Mouse (Mus musculus): Measurements from ENCODE around the gene Rhbdd3.

Gene Rhbdd3

DNA sequence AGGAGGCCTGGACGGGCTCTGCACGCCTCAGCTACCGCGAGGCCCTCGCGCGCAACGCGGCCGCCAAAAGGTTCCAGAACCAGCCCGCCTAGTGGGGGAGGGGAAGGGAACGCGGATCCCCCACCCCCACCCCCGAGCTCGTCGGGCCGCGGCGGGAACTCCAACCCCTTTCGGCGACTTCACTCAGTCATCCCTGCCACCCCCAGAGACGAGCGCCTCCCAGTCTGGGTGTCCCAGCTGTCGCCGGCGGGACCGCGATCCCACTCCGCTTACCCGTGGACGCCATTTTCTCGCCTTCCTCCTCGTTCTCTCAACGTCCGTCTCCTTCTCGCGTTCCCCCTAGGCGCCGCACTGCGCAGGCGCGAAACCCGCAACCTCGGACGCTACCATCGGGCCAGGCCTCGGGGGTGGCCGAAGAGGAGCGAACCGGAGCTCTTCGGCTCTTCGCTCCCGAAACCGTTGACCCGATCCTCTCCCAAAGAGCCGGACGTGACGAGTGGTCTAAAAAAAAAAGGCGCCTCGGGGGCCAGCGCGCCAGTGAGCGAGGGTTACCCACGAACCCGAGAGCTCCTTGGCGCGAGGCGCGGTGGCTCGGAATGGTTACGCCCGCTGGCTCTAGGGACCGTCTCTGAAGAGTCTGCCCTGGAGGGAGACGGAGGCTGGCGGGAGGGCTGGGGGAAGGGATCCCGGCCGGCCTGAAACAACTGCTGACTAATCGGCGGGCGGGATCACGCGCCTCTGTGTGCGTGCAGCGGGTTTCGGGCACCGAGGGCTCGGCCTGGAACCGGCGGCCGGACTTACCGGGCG, at the start of gene Rhbdd3, which contains the start of gene Ewsr1:
Rhbdd3 (plus strand) TSS at position 191 of the 807 bp plus-strand sequence.
Ewsr1 (minus strand) TSS at position 531 of the 807 bp plus-strand sequence.
- peak; percentile 93 to 99 for DNase-seq

DNA sequence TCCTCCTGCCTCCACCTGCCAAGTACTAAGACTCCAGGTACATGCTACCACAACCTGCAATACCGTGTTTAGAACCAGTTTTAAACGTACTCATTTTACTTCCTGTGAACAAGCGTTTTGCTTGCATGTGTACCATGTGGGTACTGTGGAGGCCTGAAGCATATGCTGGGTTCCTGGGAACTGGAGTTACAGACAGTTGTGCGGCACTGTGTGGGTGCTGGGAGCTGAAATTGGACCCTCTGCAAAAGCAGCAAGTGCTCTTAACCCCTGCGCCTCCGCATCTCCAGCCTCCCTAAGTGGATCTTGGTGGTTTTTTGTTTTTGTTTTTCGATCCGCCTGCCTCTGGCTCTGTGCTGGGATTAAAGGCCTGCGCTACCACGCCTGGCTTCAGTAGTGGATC, 47.1 kb upstream of the Rhbdd3 start:
- DNase-seq: no peak

DNA sequence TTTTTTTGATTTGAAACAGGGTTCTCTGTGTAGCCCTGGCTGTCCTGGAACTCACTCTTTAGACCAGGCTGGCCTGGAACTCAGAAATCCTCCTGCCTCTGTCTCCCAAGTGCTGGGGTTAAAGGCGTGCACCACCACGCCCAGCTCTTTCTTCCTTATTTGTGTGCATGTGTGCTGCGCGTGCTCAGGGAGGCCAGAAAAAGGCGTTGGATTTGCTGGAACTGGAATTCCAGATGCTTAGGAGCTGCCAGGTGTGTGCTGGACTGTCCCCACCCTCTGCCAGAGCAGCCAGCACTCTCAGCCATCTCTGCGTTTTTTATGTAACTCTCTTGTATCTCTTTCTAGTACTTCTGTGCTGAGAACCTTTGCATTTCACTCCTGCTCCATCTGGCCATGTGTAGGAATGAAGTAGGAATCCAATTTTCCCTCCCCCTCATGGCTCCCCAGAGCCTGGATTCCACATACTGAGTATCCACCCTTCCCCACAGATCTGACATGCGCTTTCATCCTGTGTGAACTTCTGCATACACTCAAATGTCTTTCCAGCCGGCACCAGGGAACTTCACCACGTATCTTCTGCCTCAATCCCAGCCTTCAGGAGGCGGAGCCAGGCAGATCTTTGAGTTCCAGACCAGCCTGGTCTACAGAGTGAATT, 46.4 kb upstream of the Rhbdd3 start:
- DNase-seq: no peak

DNA sequence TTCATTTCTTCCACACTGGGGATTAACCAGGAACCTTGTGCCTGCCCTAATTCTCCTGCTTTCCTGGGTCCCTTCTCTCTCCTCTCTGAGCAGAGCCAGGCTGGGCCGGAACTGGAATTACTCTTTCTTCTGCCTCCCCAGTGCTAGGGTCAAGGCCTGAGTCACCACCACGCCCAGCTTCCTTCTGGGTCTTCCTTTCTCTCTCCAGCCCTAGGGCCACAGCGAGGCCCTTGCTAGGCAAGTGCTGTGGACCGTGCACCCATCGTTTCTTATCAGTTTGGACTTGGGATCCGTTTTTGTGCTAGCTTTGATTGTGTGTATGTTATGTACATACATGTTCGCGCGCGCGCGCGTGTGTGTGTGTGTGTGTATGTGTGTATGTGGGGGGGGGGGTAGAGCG, 44.6 kb upstream of the Rhbdd3 start:
- no peak for DNase-seq

DNA sequence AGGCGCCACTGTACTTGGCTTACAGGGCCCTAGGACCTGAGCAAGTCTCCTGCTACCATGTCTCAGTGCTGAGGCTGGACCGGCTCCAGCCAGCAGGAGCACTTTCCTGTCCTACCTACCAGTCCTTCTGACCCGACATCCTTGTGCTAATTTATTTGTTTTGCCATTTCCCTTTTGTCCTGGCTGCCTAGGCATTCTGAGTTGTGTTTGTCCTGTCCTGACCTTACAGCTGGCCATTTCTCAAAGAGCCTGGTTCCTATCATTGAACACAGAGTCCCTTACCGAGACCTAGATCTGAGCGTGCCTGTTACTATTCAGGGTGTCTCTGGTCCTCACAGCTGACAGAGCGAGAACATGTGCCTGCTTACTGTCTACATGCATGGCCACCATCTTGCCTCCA, 43.9 kb upstream of the Rhbdd3 start:
- DNase-seq: no peak

DNA sequence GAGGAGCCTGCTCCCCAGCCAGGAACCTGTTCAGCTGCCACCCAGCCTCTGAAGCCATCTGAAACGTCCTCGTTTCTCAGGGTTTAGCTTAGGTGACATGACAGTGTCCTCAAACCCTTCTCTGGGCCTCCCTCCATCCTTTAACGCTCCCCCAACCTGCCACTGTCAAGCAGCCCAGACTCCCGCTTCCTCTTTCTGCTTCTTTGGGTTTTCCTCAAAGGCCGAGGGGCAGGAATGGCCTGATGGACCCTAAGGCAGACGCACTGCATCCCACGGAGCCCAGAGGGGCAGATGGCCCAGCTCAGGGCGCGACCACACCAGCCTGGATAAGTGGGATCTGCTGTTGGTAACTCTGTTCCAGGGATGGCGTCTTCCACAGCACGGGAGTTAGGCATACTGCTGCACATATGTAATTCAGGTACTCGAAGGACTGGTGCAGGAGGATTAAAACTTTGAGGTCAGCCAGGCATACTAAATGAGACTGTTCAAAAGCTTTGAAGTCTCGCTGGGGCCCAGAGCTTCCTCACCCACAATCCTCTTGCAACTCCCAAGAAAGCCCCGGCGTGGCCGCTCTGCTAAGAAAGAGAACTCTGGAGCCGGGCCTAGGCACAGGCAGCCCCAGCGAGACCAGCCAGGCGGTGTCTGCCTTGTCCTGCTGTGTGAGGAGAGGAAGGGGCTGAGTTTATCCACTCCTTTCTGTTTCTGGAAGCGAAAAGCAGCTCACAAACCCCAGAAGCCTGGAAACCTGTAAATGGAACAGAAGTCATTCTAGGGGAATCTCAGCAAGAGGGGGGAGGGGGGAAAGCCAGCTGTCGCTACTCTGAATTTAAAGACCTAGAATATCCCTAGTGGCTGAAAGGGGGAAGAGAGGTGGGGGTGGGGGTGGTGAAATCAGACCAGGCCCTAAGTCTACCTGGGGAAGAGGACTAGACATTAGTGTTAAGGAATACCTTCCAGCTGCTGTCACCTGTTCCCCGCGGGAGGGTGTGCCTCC, 42.5 kb upstream of the Rhbdd3 start:
- DNase-seq: no peak

DNA sequence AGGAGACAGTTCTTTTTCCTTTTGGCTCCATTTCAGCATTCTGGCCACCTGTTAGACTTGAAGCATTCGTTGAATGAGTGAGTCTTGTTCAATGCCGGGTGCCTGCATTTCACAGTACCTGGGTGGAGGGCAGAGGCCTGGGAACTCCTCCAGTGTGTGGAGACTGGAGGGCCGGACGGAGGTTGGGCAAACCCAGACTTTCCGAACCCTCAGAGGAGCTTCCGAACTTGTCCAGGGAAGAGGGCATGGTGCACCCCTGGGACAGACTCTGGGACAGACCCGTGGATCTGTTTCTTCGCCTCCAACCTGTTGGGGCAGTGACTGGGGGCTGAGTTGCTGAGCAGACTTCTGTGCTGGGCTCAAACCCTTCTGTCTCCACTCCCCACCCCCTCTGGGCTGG, 41.7 kb upstream of the Rhbdd3 start:
- DNase-seq: no peak

DNA sequence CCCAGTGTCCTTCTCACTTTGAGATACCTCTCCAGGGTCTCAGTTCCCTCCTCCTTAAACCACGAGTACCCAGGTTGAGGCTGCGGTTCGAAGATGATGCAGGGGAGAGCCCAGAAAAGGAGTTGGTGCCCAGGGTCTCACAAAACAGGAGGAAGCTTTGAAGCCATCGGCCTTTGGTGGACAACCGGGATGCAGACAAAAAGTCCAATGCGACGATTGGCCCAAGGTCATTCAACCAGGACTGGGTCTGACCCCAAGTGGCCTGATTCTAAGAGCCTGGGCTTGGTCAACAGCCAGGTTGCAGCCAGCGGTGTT, 41.2 kb upstream of the Rhbdd3 start:
- DNase-seq: no peak

DNA sequence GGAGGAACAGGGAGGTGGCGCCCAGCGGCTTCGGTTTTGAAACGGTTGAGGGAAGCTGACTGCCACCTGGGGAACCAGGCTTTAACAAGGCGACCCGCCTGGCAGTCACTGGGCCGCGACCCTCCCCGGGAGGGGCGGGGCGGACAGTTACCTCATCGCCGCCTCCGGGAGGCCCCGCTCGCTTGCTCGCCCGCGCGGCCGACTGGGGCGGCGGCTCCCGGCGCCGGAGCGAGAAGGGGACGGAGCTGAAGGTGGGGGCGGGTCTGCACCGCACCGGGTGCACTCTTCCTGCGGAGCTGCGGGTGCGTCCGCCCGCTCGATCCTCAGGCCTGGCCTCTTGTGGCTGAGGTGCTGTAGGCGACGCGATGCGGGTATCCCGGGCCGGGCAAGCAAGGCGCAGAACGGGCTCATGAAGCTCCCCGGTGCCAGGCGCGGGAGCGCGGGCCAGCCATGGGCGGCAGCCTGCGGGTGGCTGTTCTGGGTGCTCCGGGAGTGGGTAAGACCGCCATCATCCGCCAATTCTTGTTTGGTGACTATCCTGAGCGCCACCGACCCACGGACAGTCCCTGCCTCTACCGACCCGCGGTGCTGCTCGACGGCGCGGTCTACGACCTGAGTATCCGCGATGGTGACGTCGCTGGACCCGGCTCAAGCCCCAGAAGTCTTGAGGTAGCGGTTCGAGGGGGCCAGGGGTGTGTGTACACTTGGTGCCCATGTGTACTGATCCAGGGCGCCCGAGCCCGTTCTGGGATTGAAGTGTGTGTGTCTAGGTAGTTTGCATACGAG, 40.7 kb upstream of the Rhbdd3 start, which contains the start of gene Rasl10a:
Rasl10a (plus strand) TSS at position 273 of the 786 bp plus-strand sequence.
- no peak for DNase-seq

DNA sequence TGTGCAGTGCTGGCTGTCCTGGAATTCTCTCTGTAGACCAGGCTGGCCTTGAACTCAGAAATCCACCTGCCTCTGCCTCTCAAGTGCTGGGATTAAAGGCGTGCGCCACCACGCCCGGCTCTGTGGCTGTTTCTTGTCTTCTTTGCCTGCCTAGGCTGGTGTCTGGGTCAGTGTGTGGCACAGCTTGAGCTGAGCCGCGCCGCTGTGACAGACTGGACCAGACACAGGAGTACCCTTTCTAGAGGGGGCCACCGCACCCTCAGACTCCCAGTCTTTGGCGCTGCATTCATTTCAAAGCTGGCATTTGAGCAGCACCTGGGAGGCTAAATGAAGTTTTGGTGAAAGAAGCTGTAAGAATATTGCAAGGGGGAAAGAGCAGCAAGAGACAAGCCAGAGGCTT, 39.9 kb upstream of the Rhbdd3 start:
- DNase-seq: no peak

DNA sequence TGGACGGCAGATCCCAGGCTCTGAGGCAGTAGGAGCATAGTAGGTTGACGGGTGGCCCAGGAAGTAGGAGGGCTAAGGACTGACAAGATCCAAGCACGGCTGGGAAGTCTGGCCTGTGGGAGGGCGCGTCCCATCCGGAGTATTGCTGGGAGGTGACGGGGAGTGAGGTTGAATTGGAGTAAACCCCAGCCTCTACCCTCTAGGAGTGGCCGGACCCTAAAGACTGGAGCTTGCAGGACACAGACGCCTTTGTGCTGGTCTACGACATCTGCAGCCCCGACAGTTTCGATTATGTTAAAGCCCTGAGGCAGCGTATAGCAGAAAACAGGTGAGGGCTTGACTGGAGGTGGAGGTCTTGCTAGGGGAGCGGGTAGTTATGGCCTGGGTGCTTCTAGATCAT, 39.5 kb upstream of the Rhbdd3 start:
- DNase-seq: no peak

DNA sequence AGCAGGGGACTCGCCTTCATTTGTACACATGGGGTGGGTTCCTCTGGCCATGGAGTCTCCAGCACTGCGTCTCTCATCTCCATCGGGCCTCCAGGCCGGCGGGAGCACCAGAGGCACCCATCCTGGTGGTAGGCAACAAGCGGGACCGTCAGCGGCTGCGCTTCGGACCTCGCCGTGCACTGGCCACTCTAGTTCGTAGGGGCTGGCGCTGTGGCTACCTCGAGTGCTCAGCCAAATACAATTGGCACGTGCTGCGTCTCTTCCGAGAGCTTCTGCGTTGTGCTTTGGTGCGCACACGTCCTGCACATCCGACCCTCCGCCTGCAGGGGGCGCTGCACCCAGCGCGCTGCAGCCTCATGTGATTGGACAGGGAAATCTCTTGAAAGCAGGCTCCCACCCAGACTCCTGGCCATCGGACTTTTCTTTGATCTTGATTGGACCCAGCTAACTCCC, 39.0 kb upstream of the Rhbdd3 start:
- peak in 1 of 2 experiments; percentile 42 for DNase-seq

DNA sequence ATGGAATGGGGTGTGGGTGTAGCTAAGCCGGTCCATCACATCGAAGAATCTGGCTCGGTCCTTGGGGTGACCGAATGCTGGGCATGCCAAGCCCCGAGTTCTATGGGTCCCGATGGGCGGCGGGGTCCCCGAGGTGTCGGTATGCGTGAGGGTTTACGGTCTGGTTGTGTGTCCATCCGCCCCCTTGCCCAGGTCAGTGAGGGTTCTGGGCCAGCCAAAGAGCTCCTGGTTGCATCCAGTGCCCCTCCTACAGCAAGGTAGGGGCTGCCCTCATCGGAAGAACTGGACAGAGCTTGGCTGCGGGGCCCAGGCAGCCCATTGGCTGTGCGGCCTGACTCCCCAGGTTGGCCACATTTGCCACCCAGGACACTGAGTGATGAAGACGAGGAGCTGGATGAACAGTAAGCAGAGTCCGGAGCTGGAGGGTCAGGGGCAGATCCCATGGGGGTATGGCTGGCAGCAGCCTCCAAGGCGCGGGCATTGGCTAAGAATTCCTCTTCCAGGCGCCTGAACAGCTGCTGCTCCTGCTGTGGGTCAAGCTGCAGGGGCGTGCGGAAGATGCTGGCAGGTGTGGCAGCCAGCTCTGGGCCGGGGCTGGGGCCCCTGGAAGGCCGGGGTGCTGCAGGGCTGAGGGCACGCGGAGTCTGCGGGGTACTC, 37.8 kb upstream of the Rhbdd3 start:
- DNase-seq: no peak

DNA sequence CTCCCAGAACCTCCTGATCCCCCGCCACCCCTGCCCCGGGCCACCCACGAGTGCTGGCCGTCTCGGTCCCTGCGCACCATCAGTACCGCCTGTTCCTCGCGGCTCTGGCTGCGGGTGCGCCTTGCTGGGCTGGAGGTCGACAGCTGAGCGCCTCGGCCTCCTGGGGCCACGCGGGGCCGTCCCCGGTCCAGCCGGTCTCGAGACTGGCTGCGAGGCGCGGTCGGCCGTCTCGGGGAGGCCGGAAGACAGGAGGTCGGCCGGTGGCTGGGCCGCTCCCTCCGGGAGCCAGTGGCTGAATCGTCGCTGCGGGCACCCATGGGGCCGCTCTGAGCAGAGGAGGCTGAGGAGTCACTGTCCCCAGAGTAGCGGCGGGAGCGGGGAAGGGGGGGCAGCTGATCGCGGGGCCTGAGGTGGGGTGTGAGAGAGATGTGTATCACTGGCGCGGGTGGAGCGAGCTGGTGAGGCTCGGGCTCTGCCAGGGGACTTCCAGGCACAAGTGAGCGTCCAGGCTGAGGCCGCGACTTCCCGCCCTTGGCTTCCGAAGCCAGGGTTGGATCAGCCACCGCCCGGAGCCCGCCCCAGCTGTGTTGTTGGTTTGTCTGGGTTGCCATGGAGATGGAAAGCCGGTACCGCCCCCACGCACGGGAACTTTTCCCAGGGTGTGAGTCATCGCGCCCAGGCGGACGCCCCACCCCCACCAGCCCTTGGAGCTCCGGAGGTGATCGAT, 37.1 kb upstream of the Rhbdd3 start:
- DNase-seq: peak; percentile 76 to 81

DNA sequence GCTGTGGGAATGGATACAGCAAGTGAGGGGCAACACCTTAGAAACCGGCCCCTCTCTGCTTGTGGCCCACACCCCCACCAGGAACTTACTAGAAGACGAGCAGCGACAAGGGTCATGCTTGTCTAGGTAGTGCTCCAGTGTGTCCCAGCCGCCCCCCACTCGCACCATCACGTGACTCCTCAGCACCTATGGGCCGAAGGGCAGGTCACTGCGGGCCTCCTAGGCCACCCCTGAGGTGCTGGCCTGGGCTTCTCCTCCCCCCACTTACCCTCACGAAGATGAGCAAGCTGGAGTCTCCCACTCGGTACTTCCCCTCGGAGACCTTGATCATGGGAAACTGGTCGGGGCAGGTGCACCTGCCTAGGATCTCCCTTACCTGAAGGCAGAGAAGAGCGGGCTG, 36.4 kb upstream of the Rhbdd3 start:
- DNase-seq: no peak

DNA sequence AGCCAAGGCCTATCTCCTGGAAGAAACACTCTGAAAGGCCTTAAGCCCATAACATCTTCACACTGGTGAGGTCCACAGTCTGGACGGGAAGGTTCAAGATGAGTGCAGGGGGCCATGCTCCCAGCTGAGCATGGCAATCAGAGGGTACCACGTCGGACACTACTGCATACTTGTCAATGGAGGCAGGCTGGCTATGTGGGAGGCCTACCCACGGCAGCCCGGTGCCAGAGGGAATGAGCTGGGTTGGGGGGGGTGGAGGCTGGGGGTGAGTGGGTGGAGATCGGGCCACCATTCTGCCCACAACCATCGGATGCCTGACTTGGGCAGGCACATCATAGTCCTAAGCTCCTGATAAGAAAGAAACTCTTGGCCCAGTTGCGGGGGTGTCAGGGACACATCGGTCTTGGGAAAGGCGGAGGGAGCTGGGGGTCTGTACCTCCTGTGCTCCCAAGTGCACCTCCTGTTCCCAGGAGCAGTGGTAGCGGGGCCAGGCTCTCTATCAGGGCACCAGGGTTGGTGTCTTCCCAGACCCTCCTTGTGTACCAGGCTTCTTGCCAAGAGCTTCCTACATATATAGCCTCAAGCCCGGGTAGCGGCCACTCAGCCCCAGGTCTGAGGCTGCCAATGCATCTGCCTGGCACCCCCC, 35.7 kb upstream of the Rhbdd3 start:
- DNase-seq: no peak

DNA sequence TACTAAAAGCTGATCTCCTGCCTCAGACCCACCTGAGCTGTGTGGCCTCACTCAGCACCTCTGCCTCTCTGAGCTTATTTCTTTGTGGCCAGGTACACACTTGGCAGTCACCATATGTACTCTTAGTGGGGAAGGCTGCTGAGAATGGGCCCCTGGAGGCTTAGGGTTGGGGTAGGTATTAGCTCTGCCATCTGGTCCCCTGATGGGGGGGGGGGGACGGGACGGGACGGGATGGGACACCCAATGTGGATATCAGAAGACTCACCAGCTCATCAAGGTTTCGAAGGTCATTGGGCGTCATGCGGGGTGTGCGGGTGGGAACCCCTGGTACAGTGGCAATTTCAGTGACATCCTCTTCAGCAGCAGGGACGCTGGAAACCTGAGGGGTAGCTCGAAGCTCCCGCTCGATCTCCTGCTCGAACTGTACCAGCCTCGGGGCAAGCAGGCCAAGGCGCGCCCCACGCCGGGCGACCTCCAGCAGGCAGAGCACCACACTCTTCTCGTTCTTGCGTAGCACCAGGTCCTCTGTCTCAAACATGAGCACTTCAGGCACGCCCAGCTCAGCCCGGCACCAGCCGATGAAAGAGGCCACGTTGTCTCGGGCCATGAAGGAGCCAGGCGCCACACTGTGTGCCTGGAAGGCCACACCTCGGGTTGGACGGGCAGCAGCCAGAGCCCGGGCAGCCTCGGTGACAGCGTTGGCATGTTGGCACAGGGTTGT, 35.0 kb upstream of the Rhbdd3 start:
- peak in 1 of 2 experiments; percentile 45 for DNase-seq

DNA sequence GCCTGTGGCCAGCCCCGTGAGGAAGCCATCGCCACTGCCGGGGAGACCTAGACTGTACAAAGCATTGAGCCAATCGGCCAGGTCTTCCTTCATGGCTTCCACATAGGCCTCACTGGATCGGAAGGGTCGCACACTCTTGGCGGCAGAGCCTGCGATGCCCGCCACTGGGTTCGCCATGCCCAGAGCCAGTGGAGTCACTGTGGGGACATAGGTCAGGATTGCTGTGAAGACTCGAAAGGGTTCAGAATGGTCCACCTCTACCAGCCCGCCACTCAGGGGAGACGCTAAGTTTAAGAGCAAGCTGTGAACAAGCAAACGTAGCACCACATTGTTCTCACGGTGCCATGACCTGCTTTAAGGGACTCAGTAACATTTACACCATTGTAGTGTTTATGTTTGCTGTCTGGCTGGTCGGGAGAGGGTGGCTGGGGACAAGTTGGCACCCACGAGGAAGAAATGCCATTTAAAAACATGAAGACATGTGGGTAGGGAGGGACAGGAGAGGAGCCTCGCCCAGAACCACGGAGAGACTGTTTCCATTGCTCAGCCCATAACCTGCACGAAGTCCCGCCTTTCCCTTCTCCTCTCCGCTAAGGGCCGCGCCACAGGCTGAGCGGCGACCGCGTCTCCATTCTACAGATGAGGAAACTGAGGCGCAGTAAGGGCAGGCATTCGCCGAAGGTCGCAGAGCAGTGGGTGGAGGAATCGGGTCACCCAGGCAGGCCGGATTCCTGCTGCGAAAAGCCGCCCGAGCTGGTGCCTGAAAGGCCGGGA, 34.3 kb upstream of the Rhbdd3 start:
- DNase-seq: no peak
